11 mouse cellular contexts compared by ENCODE assay signal in the genomic region with DNA sequence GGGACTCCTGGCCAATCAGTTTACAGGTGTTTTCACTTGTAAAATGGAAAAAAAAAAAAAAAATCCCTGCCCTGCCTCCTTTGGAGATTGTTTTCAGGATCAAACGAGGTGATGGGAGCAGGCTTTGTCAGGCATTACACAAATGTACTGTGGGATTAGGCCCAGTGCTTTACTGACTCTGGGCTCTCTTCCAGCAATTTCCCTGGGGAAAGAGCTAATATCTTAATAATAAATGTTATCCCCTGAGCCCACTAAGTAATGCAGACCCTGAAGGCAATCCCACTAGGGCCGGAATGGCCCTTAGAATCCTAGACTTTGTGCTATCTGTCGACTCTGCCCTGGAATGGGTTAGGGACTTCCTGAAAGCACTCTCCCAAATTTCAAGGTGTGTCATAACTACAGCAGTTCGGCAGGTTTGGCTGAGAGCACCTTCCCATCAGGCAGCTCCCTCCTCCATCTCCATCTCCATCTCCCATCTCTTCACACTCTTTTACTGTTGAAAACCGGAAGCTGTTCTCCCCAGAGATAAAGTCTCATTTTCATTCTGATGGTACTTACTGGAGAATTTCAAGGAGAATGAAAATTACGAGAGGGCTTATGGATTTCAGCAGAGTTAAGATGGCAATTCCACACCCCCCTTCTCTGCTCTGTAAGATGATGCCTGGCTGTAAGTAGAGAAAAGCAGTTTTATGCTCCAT. TPM values are rescaled to one million over a fixed set of nuclear protein-coding genes. Genes with fewer than 3 reads are reported as not detected.
DNase-seq lines count a peak whose midpoint lies in the region; ATAC-seq and TF ChIP-seq lines count a peak whose summit lies in the region.
"Had no signal": no experiment of that assay in that cellular context is flagged by ENCODE, and none has a peak within 500 bp of the region (broad histone marks: within the 10 kb centered on the region; RNA-seq: fewer than 3 reads in every experiment).

No protein-coding gene starts in this region.

- 33% methylated on average over 6 of the region's 6 CpGs for WGBS in lung, embryonic 15.5 days
- WGBS in lung, adult 2 months, result 56% methylated on average over 6 of the region's 6 CpGs
- WGBS in forebrain, embryonic 14.5 days, result 5% methylated on average over 6 of the region's 6 CpGs
- WGBS in limb, embryonic 13.5 days, result 15% methylated on average over 6 of the region's 6 CpGs

- TF ChIP-seq POLR2A in lung, adult 2 months (IDR thresholded peaks at IDR 0.05; ENCODE audit: borderline replicate concordance, extremely low read depth, low read depth, low read length), result no peak

- no peak for TF ChIP-seq CTCF in lung, adult 2 months (IDR thresholded peaks at IDR 0.05; ENCODE audit: insufficient read depth, low read length)

- no peaks in the 10 kb centered on the region for H3K36me3 ChIP-seq in lung, embryonic 15.5 days
- H3K36me3 ChIP-seq in forebrain, embryonic 14.5 days (ENCODE audit: control insufficient read depth, insufficient read depth, low read length), result no peaks in the 10 kb centered on the region
- H3K36me3 ChIP-seq in limb, embryonic 13.5 days, result no peaks in the 10 kb centered on the region
- H3K36me3 ChIP-seq: liver, embryonic 15.5 days had no signal

- H3K4me2 ChIP-seq in lung, embryonic 15.5 days, result no peak overlapping the region
- peak overlapping the region; percentile 27 for H3K4me2 ChIP-seq in forebrain, embryonic 14.5 days (ENCODE audit: low read length)
- H3K4me2 ChIP-seq in limb, embryonic 13.5 days (replicated peaks), result peak overlapping the region; percentile 27
- H3K4me2 ChIP-seq: liver, embryonic 15.5 days had no signal

- H3K4me3 ChIP-seq in lung, embryonic 15.5 days, result no peak overlapping the region
- H3K4me3 ChIP-seq in lung, adult 2 months (replicated peaks; ENCODE audit: extremely low read depth, low read depth, low read length), result no peak overlapping the region
- H3K4me3 ChIP-seq in forebrain, embryonic 14.5 days (ENCODE audit: low read depth, low read length), result no peak overlapping the region
- H3K4me3 ChIP-seq in limb, embryonic 13.5 days, result no peak overlapping the region
- H3K4me3 ChIP-seq: gastrocnemius, adult 2 months; liver, embryonic 15.5 days had no signal

- H3K9me3 ChIP-seq in lung, embryonic 15.5 days, result no peaks in the 10 kb centered on the region
- H3K9me3 ChIP-seq in forebrain, embryonic 14.5 days (replicated peaks; ENCODE audit: control insufficient read depth, low read length), result no peaks in the 10 kb centered on the region
- no peaks in the 10 kb centered on the region for H3K9me3 ChIP-seq in limb, embryonic 13.5 days
- H3K9me3 ChIP-seq: liver, embryonic 15.5 days had no signal

- H3K27ac ChIP-seq in lung, embryonic 15.5 days, result 0 out of 2 replicates have a peak overlapping the region, but pooled peaks have one; percentile 25
- H3K27ac ChIP-seq in forebrain, embryonic 14.5 days (ENCODE audit: low read depth, low read length), result peak overlapping the region; percentile 89
- H3K27ac ChIP-seq in limb, embryonic 13.5 days, result peak overlapping the region; percentile 56; the same call in 1 of the 2 replicates
- H3K27ac ChIP-seq: gastrocnemius, adult 2 months; liver, embryonic 15.5 days had no signal

- DNase-seq in lung, adult 2 months, result no peak
- DNase-seq in forebrain, embryonic 14.5 days (ENCODE audit: low spot score), result peak; percentile 37
- DNase-seq in retina, embryonic 14.5 days (ENCODE audit: low spot score), result peak; percentile 55
- DNase-seq in gastrocnemius, adult 8-10 months (ENCODE audit: low spot score in 2 of 2), result no peak
- no peak for DNase-seq in cerebellum, postnatal 25 days
- DNase-seq in c-Kit-positive CD71-positive TER-119-positive erythroid progenitor cells, embryonic 14.5 days (ENCODE audit: low spot score), result no peak
- DNase-seq: gastrocnemius, adult 2 months; layer of hippocampus, adult 9-11 months had no signal

- H3K4me1 ChIP-seq in lung, embryonic 15.5 days, result peaks cover 21% of the 10 kb centered on the region
- H3K4me1 ChIP-seq in lung, adult 2 months (ENCODE audit: control insufficient read depth, insufficient read depth, low read length), result peaks cover 4% of the 10 kb centered on the region; the same call in 1 of the 2 replicates
- peaks cover 32% of the 10 kb centered on the region for H3K4me1 ChIP-seq in forebrain, embryonic 14.5 days (ENCODE audit: control insufficient read depth, insufficient read depth, low read length)
- peaks cover 30% of the 10 kb centered on the region for H3K4me1 ChIP-seq in limb, embryonic 13.5 days

- H3K9ac ChIP-seq in lung, embryonic 15.5 days, result no peak overlapping the region
- no peak overlapping the region; the same call in 1 of the 2 replicates for H3K9ac ChIP-seq in forebrain, embryonic 14.5 days (ENCODE audit: low read length)
- H3K9ac ChIP-seq in limb, embryonic 13.5 days, result no peak overlapping the region
- H3K9ac ChIP-seq: liver, embryonic 15.5 days had no signal

- H3K27me3 ChIP-seq in lung, embryonic 15.5 days, result peaks cover 10% of the 10 kb centered on the region; the same call in 1 of the 2 replicates
- no peaks in the 10 kb centered on the region for H3K27me3 ChIP-seq in forebrain, embryonic 14.5 days (replicated peaks; ENCODE audit: control insufficient read depth, insufficient read depth, low read length)
- peaks cover 20% of the 10 kb centered on the region for H3K27me3 ChIP-seq in limb, embryonic 13.5 days
- H3K27me3 ChIP-seq: liver, embryonic 15.5 days had no signal

- no peak for ATAC-seq in lung, embryonic 15.5 days (ENCODE audit: borderline replicate concordance, extremely low read depth, low FRiP score, low TSS enrichment)
- ATAC-seq in forebrain, embryonic 14.5 days, result no peak
- no peak for ATAC-seq in limb, embryonic 13.5 days (ENCODE audit: low FRiP score, low read depth)

RNA-seq across cellular contexts. Expression of a gene that starts 2.2 kb away (rescaled TPM):
- 4.1 and 4.4 TPM in 2 replicates for polyA plus RNA-seq in lung, embryonic 15.5 days (2015; fragmentation: Nextera tagmentation; extraction: Ambion mirVana)
- polyA plus RNA-seq in lung, adult 2 months (2012; rRNA removed), result 3.3 and 4.3 TPM in 2 replicates
- polyA plus RNA-seq in forebrain, embryonic 14.5 days (2014; fragmentation: Nextera tagmentation; extraction: Ambion mirVana), result 7.2 and 8.6 TPM in 2 replicates
- polyA plus RNA-seq in limb, embryonic 13.5 days (2015; fragmentation: Nextera tagmentation; extraction: Ambion mirVana), result 2.8 and 3.1 TPM in 2 replicates
- 10 to 100 TPM in 3 of 4 experiments, 1 to 10 TPM in 1; 4.5 to 15.5 (median 12.5) TPM for total RNA-seq in gastrocnemius, adult 8-10 months (2022)

RNA-seq across cellular contexts. Expression of a gene that starts 20.4 kb away (rescaled TPM):
- 7.2 and 7.3 TPM in 2 replicates for polyA plus RNA-seq in lung, embryonic 15.5 days (2015; fragmentation: Nextera tagmentation; extraction: Ambion mirVana)
- polyA plus RNA-seq in lung, adult 2 months (2012; rRNA removed), result 3.6 and 4.7 TPM in 2 replicates
- 34.9 and 35.5 TPM in 2 replicates for polyA plus RNA-seq in forebrain, embryonic 14.5 days (2014; fragmentation: Nextera tagmentation; extraction: Ambion mirVana)
- 6.0 and 6.1 TPM in 2 replicates for polyA plus RNA-seq in limb, embryonic 13.5 days (2015; fragmentation: Nextera tagmentation; extraction: Ambion mirVana)
- total RNA-seq in gastrocnemius, adult 8-10 months (2022), result 1 to 10 TPM; 3.6 to 8.4 (median 6.4) TPM

RNA-seq across cellular contexts. Expression of a gene that starts 45.8 kb away (rescaled TPM):
- 13.7 and 13.8 TPM in 2 replicates for polyA plus RNA-seq in lung, embryonic 15.5 days (2015; fragmentation: Nextera tagmentation; extraction: Ambion mirVana)
- polyA plus RNA-seq in lung, adult 2 months (2012; rRNA removed), result 4.1 and 5.5 TPM in 2 replicates
- 8.4 and 12.8 TPM in 2 replicates for polyA plus RNA-seq in forebrain, embryonic 14.5 days (2014; fragmentation: Nextera tagmentation; extraction: Ambion mirVana)
- polyA plus RNA-seq in limb, embryonic 13.5 days (2015; fragmentation: Nextera tagmentation; extraction: Ambion mirVana), result 17.4 and 19.6 TPM in 2 replicates
- total RNA-seq in gastrocnemius, adult 8-10 months (2022), result 10 to 100 TPM; 30.0 to 34.9 (median 32.2) TPM

RNA-seq across cellular contexts. Expression of a gene that starts 48.3 kb away (rescaled TPM):
- 29.8 and 30.8 TPM in 2 replicates for polyA plus RNA-seq in lung, embryonic 15.5 days (2015; fragmentation: Nextera tagmentation; extraction: Ambion mirVana)
- polyA plus RNA-seq in lung, adult 2 months (2012; rRNA removed), result 1.3 and 2.2 TPM in 2 replicates
- polyA plus RNA-seq in forebrain, embryonic 14.5 days (2014; fragmentation: Nextera tagmentation; extraction: Ambion mirVana), result 11.2 and 12.6 TPM in 2 replicates
- 21.6 and 23.1 TPM in 2 replicates for polyA plus RNA-seq in limb, embryonic 13.5 days (2015; fragmentation: Nextera tagmentation; extraction: Ambion mirVana)
- total RNA-seq in gastrocnemius, adult 8-10 months (2022), result 10 to 100 TPM in 1 of 4 experiments, 1 to 10 TPM in 3; 8.6 to 10.0 (median 9.0) TPM

Comparison
In these comparisons a context has a peak if more than half of its experiments do, and no peak if none do; other contexts are left out.
1. H3K27ac ChIP-seq: peak in every context shown above with its lines; median percentile 89 in forebrain, embryonic 14.5 days; 56 in limb, embryonic 13.5 days; 25 in lung, embryonic 15.5 days.
2. DNase-seq: peak in forebrain, embryonic 14.5 days (single experiment) and retina, embryonic 14.5 days (single experiment); none in lung, adult 2 months (single experiment), gastrocnemius, adult 8-10 months (0 of 2), cerebellum, postnatal 25 days (0 of 2) and c-Kit-positive CD71-positive TER-119-positive erythroid progenitor cells, embryonic 14.5 days (single experiment).